Mouse (Mus musculus) bone marrow macrophage, adult 2 months (primary cell): ENCODE measurements around the gene Bspry.
"Not testable (repeated sequence)": the region's sequence is repeated elsewhere in the genome, so short reads cannot be mapped to it uniquely, and the experiment has no call there.

Source experiments
- CTCF ChIP-seq: IDR thresholded peaks from 2 replicates; pipeline ENCODE4 v1.5.1; 2012; ENCODE audit warnings: low read depth, mild to moderate bottlenecking, low read length, moderate library complexity
- POLR2A ChIP-seq: IDR thresholded peaks from 2 replicates; pipeline ENCODE4 v1.6.1; 2012; ENCODE audit warnings: mild to moderate bottlenecking, low read depth, low read length, borderline replicate concordance

DNA sequence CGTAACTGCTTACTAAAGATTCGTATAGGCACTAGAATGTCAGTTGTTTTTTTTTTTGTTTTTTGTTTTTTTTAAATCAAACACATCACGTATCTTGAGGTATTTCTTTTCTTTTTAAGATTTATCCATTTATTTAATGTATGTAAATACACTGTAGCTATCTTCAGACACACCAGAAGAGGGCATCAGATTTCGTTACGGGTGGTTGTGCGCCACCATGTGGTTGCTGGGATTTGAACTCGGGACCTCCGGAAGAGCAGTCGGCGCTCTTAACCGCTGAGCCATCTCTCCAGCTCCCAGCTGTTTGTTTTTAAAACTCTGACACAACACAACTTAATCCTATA lies 288 bp upstream of the Bspry start:
- TF ChIP-seq POLR2A = not testable (repeated sequence)
- peak; percentile 49; the same call in 1 of the 2 replicates for TF ChIP-seq CTCF
